Comparison of ENCODE assay signal across 10 mouse cellular contexts in the genomic region with DNA sequence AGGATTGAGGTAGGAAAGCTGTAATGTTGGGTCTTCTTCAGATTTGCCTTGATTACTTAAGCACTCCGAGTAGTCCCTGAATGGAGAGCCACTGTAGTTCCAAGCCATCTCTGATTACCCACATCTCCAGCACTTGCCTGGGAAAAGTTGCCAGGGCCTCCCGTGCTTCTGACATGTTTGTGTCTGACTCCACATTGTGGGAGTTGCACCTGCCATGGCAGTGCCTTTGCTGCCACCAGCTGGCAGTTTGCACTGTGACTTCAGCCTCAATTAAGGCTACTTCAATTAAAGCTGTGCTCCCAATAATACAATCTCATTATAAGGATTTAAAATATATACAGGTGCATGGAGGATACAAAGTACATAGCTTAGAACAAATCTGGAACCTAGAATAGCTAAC. TPM values are rescaled to one million over a fixed set of nuclear protein-coding genes. Genes with fewer than 3 reads are reported as not detected.
DNase-seq lines count a peak whose midpoint lies in the region; ATAC-seq lines count a peak whose summit lies in the region.
"Had no signal": no experiment of that assay in that cellular context is flagged by ENCODE, and none has a peak within 500 bp of the region (broad histone marks: within the 10 kb centered on the region; RNA-seq: fewer than 3 reads in every experiment).

No protein-coding gene starts in this region.

- H3K27ac ChIP-seq in embryonic facial prominence, embryonic 14.5 days (replicated peaks; ENCODE audit: low read depth, low read length), result no peak overlapping the region
- no peak overlapping the region for H3K27ac ChIP-seq in embryonic facial prominence, embryonic 10.5 days (replicated peaks)
- H3K27ac ChIP-seq in limb, embryonic 10.5 days, result no peak overlapping the region
- H3K27ac ChIP-seq: liver, embryonic 15.5 days; stomach, embryonic 15.5 days had no signal

- H3K4me3 ChIP-seq in embryonic facial prominence, embryonic 14.5 days (ENCODE audit: low read depth, low read length), result no peak overlapping the region
- H3K4me3 ChIP-seq in embryonic facial prominence, embryonic 10.5 days, result no peak overlapping the region
- no peak overlapping the region for H3K4me3 ChIP-seq in limb, embryonic 10.5 days
- H3K4me3 ChIP-seq: liver, embryonic 15.5 days; stomach, embryonic 15.5 days had no signal

- H3K9ac ChIP-seq in embryonic facial prominence, embryonic 14.5 days (ENCODE audit: low read depth, low read length), result no peak overlapping the region
- H3K9ac ChIP-seq: liver, embryonic 15.5 days; stomach, embryonic 15.5 days had no signal

- peaks cover 20% of the 10 kb centered on the region; the same call in 1 of the 2 replicates for H3K36me3 ChIP-seq in embryonic facial prominence, embryonic 14.5 days (ENCODE audit: control insufficient read depth, insufficient read depth, low read length)
- H3K36me3 ChIP-seq in embryonic facial prominence, embryonic 10.5 days (replicated peaks), result peaks cover 41% of the 10 kb centered on the region
- peaks cover 57% of the 10 kb centered on the region for H3K36me3 ChIP-seq in limb, embryonic 10.5 days
- H3K36me3 ChIP-seq: liver, embryonic 15.5 days; stomach, embryonic 15.5 days had no signal

- H3K9me3 ChIP-seq in embryonic facial prominence, embryonic 14.5 days (ENCODE audit: control insufficient read depth, low read length), result no peaks in the 10 kb centered on the region
- no peaks in the 10 kb centered on the region for H3K9me3 ChIP-seq in embryonic facial prominence, embryonic 10.5 days
- no peaks in the 10 kb centered on the region for H3K9me3 ChIP-seq in limb, embryonic 10.5 days (replicated peaks)
- H3K9me3 ChIP-seq: liver, embryonic 15.5 days; stomach, embryonic 15.5 days had no signal

- no peaks in the 10 kb centered on the region for H3K4me1 ChIP-seq in embryonic facial prominence, embryonic 14.5 days (ENCODE audit: control insufficient read depth, insufficient read depth, low read length)
- no peaks in the 10 kb centered on the region for H3K4me1 ChIP-seq in embryonic facial prominence, embryonic 10.5 days
- H3K4me1 ChIP-seq in limb, embryonic 10.5 days, result no peaks in the 10 kb centered on the region
- H3K4me1 ChIP-seq: liver, embryonic 15.5 days; stomach, embryonic 15.5 days had no signal

- 0 out of 2 replicates have a peak, but pooled peaks cover 4% of the 10 kb centered on the region for H3K27me3 ChIP-seq in embryonic facial prominence, embryonic 14.5 days (replicated peaks; ENCODE audit: control insufficient read depth, insufficient read depth, low read length)
- peaks cover 58% of the 10 kb centered on the region for H3K27me3 ChIP-seq in embryonic facial prominence, embryonic 10.5 days (replicated peaks; ENCODE audit: low read depth, poor library complexity, severe bottlenecking)
- peaks cover 53% of the 10 kb centered on the region; the same call in 1 of the 2 replicates for H3K27me3 ChIP-seq in limb, embryonic 10.5 days (ENCODE audit: low read depth, poor library complexity, severe bottlenecking)
- H3K27me3 ChIP-seq: liver, embryonic 15.5 days; stomach, embryonic 15.5 days had no signal

- WGBS in embryonic facial prominence, embryonic 14.5 days, result 73% methylated on average over 2 of the region's 2 CpGs
- WGBS in embryonic facial prominence, embryonic 10.5 days, result 80% methylated on average over 2 of the region's 2 CpGs
- 68% methylated on average over 2 of the region's 2 CpGs for WGBS in limb, embryonic 10.5 days

- ATAC-seq in embryonic facial prominence, embryonic 14.5 days (ENCODE audit: low read depth), result 0 out of 2 replicates have a peak, but pooled peaks have one; percentile 30

- intact Hi-C loops in gastrocnemius, postnatal 36 days (cut with DNase I), result no loop called here

- H3K4me2 ChIP-seq in embryonic facial prominence, embryonic 14.5 days (ENCODE audit: low read depth, low read length), result no peak overlapping the region
- H3K4me2 ChIP-seq: liver, embryonic 15.5 days; stomach, embryonic 15.5 days had no signal

- peak; percentile 23 for DNase-seq in embryonic facial prominence, embryonic 14.5 days (ENCODE audit: low spot score)
- no peak for DNase-seq in embryonic facial prominence, embryonic 10.5 days (ENCODE audit: low spot score)
- peak; percentile 36 for DNase-seq in urinary bladder, postnatal 14 days (ENCODE audit: low spot score)
- no peak for DNase-seq in urinary bladder, postnatal 10 days (ENCODE audit: low spot score)
- peak; percentile 20 to 22 for DNase-seq in gastrocnemius, postnatal 36 days
- DNase-seq in layer of hippocampus, postnatal 14 days (ENCODE audit: low spot score in 2 of 2), result peak; percentile 3 to 10
- DNase-seq in right cerebral cortex, adult 2 months (ENCODE audit: low spot score in 2 of 2), result peak; percentile 3 to 11
- no peak for DNase-seq in limb, embryonic 10.5 days (ENCODE audit: low spot score)

RNA-seq across cellular contexts. Expression of gene Tlr13, which starts 37.5 kb away (rescaled TPM):
- polyA plus RNA-seq in embryonic facial prominence, embryonic 14.5 days (2014; fragmentation: Nextera tagmentation; extraction: Ambion mirVana), result 1.3 and 1.4 TPM in 2 replicates
- 0.04 and 0.10 TPM in 2 replicates for polyA plus RNA-seq in embryonic facial prominence, embryonic 10.5 days (2016; fragmentation: Nextera tagmentation; extraction: Ambion mirVana)
- under 1 TPM; 0.23 to 0.44 TPM for total RNA-seq in gastrocnemius, postnatal 36 days (2021)
- 1 to 10 TPM; 1.2 to 2.0 TPM for total RNA-seq in layer of hippocampus, postnatal 14 days (2021)
- 0.04 and 0.06 TPM in 2 replicates for polyA plus RNA-seq in limb, embryonic 10.5 days (2016; fragmentation: Nextera tagmentation; extraction: Ambion mirVana)

Comparison
In these comparisons a context has a peak if more than half of its experiments do, and no peak if none do; other contexts are left out.
1. DNase-seq: peak in embryonic facial prominence, embryonic 14.5 days (single experiment), urinary bladder, postnatal 14 days (single experiment), gastrocnemius, postnatal 36 days (2 of 2), layer of hippocampus, postnatal 14 days (2 of 2) and right cerebral cortex, adult 2 months (2 of 2); none in embryonic facial prominence, embryonic 10.5 days (single experiment), urinary bladder, postnatal 10 days (single experiment) and limb, embryonic 10.5 days (single experiment).